Mouse (Mus musculus): ENCODE measurements around the gene H3f3b. TPM values are rescaled to one million over a fixed set of nuclear protein-coding genes. Genes with fewer than 3 reads are reported as not detected.

The H3f3b gene
- total RNA-seq, 2 experiments from 2014 or later: 383 to 437 TPM

DNA sequence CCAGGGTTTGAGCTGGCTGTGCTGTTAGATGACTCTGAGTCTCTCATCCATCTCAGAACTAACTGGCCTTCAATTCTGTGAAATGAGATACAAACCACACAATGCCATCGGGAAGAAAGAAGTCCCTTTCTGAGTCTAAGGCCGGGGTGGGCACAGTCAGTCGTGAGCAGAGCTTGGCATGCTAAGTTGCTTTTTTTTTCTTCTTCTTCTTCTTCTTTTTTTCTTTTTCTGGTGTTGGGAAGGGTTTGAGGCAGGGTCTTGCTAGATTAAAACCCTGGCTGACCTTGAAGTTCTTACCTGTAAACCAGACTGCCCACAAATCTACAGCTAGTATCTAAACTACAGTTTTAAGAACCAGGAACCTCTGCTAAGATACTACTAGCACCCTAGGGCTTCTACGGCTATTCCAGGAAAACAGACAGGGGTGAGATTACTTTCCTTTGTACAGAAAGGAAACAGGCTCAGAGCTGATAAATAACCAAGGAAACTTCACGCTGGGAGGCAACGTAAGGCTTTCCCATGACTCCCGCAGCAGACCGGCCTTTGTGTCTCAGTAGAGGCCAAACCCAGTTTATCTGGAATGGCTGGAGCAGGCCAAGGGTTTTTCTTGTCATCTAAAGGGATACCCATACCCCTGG is 23.5 kb downstream of the H3f3b start:
- no peak for DNase-seq (ENCODE audit: low spot score in 2 of 2)

GRCm38 (mm10) chr11:116002894-116003293 is 24.9 kb downstream of the H3f3b start:
- no peak for DNase-seq (ENCODE audit: low spot score in 2 of 2)

- no peak for DNase-seq (ENCODE audit: low spot score in 2 of 2)
These were observed 26.0 kb downstream of the H3f3b start for GRCm38 (mm10) chr11:116001725-116002124.

GRCm38 (mm10) chr11:116000607-116001006 is 27.2 kb downstream of the H3f3b start:
- DNase-seq (ENCODE audit: low spot score in 2 of 2): no peak

- peak in 1 of 2 experiments; percentile 76 for DNase-seq (ENCODE audit: low spot score in 2 of 2)
These were observed 28.1 kb downstream of the H3f3b start for GRCm38 (mm10) chr11:115999538-116000143.

DNA sequence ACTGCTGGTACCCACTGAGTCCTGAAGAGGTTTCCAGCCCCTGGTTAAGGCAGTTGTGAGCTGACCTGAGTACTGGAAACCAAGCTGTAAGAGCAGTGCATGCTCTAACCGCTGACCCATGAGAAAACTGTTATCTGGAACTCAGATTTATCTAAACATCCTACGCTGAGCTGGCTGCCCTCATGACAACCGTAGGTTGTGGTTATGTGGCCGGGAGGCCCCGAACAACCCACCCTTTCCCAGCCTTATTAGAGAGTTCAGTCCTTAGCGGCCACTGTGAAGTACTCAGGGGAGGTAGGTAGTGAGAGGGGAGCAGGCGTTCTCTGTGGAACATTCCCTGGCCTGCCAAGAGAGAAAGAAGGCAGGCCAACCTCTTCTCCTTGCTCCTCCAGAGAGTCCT is 28.7 kb downstream of the H3f3b start:
- DNase-seq (ENCODE audit: low spot score in 2 of 2): no peak

- DNase-seq (ENCODE audit: low spot score in 2 of 2): no peak
These were observed 30.1 kb downstream of the H3f3b start for GRCm38 (mm10) chr11:115997662-115998061.

GRCm38 (mm10) chr11:115997047-115997446 is 30.7 kb downstream of the H3f3b start:
- no peak for DNase-seq (ENCODE audit: low spot score in 2 of 2)

DNA sequence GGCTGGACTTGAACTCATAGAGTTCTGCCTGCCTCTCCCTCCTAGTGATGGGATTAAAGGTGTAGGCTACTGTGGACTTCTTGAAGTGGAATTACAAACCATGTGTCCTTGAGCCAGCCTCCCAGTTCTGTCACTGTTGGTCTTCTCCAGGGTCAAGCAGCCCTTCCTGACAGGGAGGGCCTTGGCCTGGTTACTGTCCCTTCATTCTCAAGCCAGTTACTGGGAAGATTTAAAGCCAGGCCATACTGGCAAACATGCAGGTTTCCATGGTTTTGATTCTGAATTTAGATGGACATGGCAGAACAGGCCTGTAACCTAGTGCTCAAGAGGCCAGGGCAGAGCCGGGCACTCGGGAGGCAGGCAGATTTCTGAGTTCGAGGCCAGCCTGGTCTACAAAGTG is 32.5 kb downstream of the H3f3b start:
- DNase-seq (ENCODE audit: low spot score in 2 of 2): no peak

GRCm38 (mm10) chr11:115992098-115992497 is 35.7 kb downstream of the H3f3b start:
- no peak for DNase-seq (ENCODE audit: low spot score in 2 of 2)

- no peak for DNase-seq (ENCODE audit: low spot score in 2 of 2)
These were observed 38.1 kb downstream of the H3f3b start for GRCm38 (mm10) chr11:115989686-115990085.

DNA sequence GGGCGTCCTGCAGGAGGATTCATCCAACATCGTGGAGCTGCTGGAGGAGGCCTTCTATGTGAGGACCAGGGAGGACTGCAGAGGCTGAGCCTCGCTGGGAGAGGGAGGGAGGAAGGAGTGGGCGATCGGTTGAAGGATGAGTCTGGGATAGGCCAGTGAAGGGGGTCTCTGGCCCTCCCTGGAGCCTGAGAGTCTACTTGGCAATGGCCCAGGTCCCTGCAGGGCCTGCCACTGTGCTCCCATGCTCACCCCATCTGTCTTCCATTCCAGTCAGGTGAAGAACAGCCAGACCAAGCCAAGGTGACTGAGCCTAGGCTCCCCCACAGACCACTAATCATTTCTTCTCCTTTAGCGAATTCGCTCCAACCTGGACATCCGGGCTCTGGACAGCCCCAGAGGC is 44.5 kb downstream of the H3f3b start:
- no peak for DNase-seq (ENCODE audit: low spot score in 2 of 2)

DNA sequence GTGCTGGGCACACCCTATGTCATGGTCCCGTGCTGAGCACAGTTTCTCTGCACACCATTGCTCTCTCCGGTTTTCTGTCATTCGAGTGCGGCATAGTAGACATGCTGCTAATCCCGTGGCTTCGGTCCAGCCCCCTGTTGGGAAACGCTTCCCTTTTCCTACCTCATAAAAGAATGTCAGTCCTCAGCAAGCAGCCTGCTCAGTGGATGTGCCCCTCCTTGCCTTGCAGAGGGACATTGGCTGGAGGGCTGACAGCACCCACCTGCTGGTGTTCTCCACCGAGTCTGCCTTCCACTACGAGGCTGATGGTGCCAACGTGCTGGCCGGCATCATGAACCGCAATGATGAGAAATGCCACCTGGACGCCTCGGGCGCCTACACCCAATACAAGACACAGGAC is 45.3 kb downstream of the H3f3b start:
- no peak for DNase-seq (ENCODE audit: low spot score in 2 of 2)

GRCm38 (mm10) chr11:115975544-115975943 is 52.2 kb downstream of the H3f3b start:
- DNase-seq (ENCODE audit: low spot score in 2 of 2): no peak

DNA sequence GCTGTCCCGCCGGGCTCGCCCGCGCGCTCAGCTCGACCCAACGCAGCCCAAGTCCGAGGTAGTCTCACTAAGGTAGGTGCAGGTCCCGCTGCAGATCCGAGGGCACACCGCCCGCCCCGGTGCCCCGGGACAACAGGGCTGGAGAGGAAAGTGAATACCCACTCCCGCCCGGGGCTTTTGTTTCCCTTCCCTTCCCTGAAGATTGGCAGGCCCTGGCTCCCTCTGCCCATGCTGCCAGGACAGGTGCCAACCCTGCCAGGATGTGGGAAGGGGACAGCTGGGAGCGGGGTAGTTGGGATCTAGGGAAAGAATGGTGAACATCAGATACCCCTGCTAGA is 52.7 kb downstream of the H3f3b start:
- DNase-seq (ENCODE audit: low spot score in 2 of 2): no peak

DNA sequence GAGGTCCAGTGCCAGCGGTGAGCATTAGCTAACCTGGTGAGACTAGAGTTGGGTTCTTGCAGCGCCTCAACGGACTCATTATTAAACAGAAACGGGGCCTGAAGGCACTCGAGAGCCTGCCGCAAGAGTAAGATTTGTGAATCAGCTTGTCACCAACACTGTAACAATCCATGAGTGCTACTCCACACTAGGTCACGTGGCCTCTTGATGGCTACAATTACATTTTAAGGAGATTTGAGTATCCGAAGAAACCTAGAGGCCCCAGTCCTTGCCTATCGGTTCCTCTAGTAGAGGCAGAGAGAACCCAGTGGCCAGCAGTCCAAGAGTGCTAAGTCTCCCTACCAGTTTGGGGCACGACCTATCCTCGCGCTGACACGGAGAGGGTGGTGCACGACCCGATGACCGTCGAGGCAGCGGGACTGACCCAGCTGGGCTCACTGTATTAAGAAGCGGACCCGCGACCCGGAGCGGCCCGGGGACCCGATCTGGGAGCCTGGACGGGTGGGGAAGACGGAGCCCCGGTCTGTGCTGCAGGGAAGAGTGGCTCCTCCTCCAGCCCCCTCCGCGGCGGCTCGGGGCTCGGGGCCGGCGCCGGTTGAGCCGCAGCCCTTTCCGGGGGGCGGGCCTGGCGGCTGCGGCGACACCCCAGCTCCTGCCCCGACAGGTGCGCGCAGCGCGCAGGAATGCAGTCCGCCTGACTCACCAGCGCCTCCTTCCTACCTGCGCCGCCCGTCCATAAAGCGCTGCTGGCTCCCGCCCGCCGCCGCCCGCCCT is 53.3 kb downstream of the H3f3b start, which contains the start of gene Itgb4:
Gene Itgb4, plus strand, starts transcription at position 401 of the 774 bp plus-strand sequence.
- DNase-seq (ENCODE audit: low spot score in 2 of 2): no peak

Other genes with a start within 250 kb of the H3f3b start
- gene Caskin2, start 214.3 kb downstream of the H3f3b start, total RNA-seq (2021): 10 to 100 TPM; 26.1 to 26.8 TPM
- gene Tsen54, start 213.2 kb downstream of the H3f3b start, total RNA-seq (2021): 10 to 100 TPM; 15.6 to 16.9 TPM
- 10 to 100 TPM; 19.0 to 21.6 TPM for gene Llgl2, start 203.9 kb downstream of the H3f3b start, total RNA-seq (2021)
- gene Myo15b, start 169.6 kb downstream of the H3f3b start, total RNA-seq (2021): under 1 TPM; 0.37 to 0.60 TPM
- 10 to 100 TPM; 14.1 to 17.1 TPM for gene Smim5, start 128.0 kb downstream of the H3f3b start, total RNA-seq (2021)
- gene Smim6, start 115.9 kb downstream of the H3f3b start, total RNA-seq (2021): under 1 TPM in 1 of 2 experiments, not detected in 1; 0.39 TPM
- gene Sap30bp, start 94.7 kb downstream of the H3f3b start, total RNA-seq (2021): 10 to 100 TPM; 25.1 to 25.7 TPM
- 10 to 100 TPM in 1 of 2 experiments, 1 to 10 TPM in 1; 8.6 to 12.9 TPM for gene Recql5, start 94.5 kb downstream of the H3f3b start, total RNA-seq (2021)
- 1 to 10 TPM; 5.1 to 6.2 TPM for gene Itgb4, start 53.3 kb downstream of the H3f3b start, total RNA-seq (2021)
- gene Galk1, start 15.2 kb downstream of the H3f3b start, total RNA-seq (2021): 10 to 100 TPM; 32.7 to 40.0 TPM
- gene Unk, start 2.4 kb upstream of the H3f3b start, total RNA-seq (2021): 10 to 100 TPM; 25.9 to 26.0 TPM
- 1 to 10 TPM; 1.1 to 2.0 TPM for gene Unc13d, start 50.0 kb upstream of the H3f3b start, total RNA-seq (2021)
- gene Wbp2, start 59.0 kb upstream of the H3f3b start, total RNA-seq (2021): 10 to 100 TPM; 63.0 to 63.4 TPM
- 10 to 100 TPM; 48.1 to 48.8 TPM for gene Trim47, start 99.2 kb upstream of the H3f3b start, total RNA-seq (2021)
- 1 to 10 TPM; 4.2 to 4.6 TPM for gene Trim65, start 103.2 kb upstream of the H3f3b start, total RNA-seq (2021)
- 10 to 100 TPM; 47.0 to 50.6 TPM for gene Mrpl38, start 110.9 kb upstream of the H3f3b start, total RNA-seq (2021)
- gene Fbf1, start 140.2 kb upstream of the H3f3b start, total RNA-seq (2021): 10 to 100 TPM; 26.6 to 27.5 TPM
- gene Ten1, start 170.9 kb upstream of the H3f3b start, total RNA-seq (2021): 10 to 100 TPM; 29.2 to 38.6 TPM
- 10 to 100 TPM; 45.6 to 47.5 TPM for gene Acox1, start 171.1 kb upstream of the H3f3b start, total RNA-seq (2021)
- gene Evpl, start 210.1 kb upstream of the H3f3b start, total RNA-seq (2021): under 1 TPM; 0.41 to 0.47 TPM
- 10 to 100 TPM; 94.2 to 94.6 TPM for gene Srp68, start 246.3 kb upstream of the H3f3b start, total RNA-seq (2021)

All from gastrocnemius, postnatal 4 days (tissue).